Mouse (Mus musculus) brain, embryonic 14.5 days (tissue): Measurements from ENCODE around the gene Fam71a.

Source experiments
- CTCF ChIP-seq: fragments of 200-500 bp; IDR thresholded peaks from 2 replicates; pipeline ENCODE4 v1.5.1; 2012; ENCODE audit warnings: inconsistent platforms, mild to moderate bottlenecking, moderate library complexity, borderline replicate concordance; ENCODE audit not compliant: insufficient read depth, insufficient read length; ENCODE audit errors: extremely low read depth
- POLR2A ChIP-seq: fragments of 200-500 bp; IDR thresholded peaks from 2 replicates; pipeline ENCODE4 v1.6.1; 2012; ENCODE audit warnings: mild to moderate bottlenecking, inconsistent platforms, borderline replicate concordance; ENCODE audit not compliant: poor library complexity, insufficient read depth, insufficient read length, severe bottlenecking; ENCODE audit errors: extremely low read depth

DNA sequence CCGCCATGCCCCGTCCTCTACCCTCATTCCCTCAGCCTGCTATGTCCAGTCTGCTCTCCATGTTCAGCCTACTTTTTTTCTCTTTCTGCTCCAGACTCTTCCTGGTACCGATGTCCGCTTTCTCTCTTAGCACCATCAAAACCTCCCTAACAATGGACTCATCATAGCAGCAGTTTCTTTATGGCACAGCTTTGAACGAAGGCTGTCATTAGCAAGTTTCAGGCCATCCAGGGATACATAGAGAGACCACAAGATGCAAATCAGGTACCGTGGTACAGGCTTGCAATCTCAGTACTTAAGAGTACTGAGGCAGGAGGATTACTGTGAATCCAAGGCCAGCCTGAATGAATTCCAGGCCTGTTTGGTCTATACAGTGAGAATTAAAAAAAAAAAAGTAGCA is 28.1 kb upstream of the Fam71a start:
- TF ChIP-seq CTCF (no peak), POLR2A (no peak)
